Mouse (Mus musculus) skeletal muscle tissue, adult 2 months (tissue): ENCODE results near the gene Dync2li1.

Source experiments
- DNase-seq: peaks from one replicate; pipeline ENCODE4 v3.0.0-alpha.2; 2012; ENCODE audit warnings: low read depth, low spot score

The Dync2li1 gene

GRCm38 (mm10) chr17:84645119-84645518 lies 18.8 kb downstream of the Dync2li1 start:
- DNase-seq, result no peak

- DNase-seq, result no peak
Measured at GRCm38 (mm10) chr17:84645894-84646293, 19.6 kb downstream of the Dync2li1 start.

GRCm38 (mm10) chr17:84646477-84646876 lies 20.2 kb downstream of the Dync2li1 start:
- DNase-seq, result no peak

- DNase-seq, result no peak
Measured at GRCm38 (mm10) chr17:84647630-84648029, 21.3 kb downstream of the Dync2li1 start.

- DNase-seq, result no peak
Measured at GRCm38 (mm10) chr17:84650302-84651017, 24.2 kb downstream of the Dync2li1 start.

GRCm38 (mm10) chr17:84653544-84653943 lies 27.2 kb downstream of the Dync2li1 start:
- no peak for DNase-seq

GRCm38 (mm10) chr17:84656205-84656604 lies 29.9 kb downstream of the Dync2li1 start:
- DNase-seq, result no peak

GRCm38 (mm10) chr17:84656653-84657421 lies 30.5 kb downstream of the Dync2li1 start:
- DNase-seq, result no peak

- DNase-seq, result no peak
Measured at GRCm38 (mm10) chr17:84657422-84657732, 31.1 kb downstream of the Dync2li1 start.

- no peak for DNase-seq
Measured at GRCm38 (mm10) chr17:84657782-84658181, 31.5 kb downstream of the Dync2li1 start.

GRCm38 (mm10) chr17:84658195-84658594 lies 31.9 kb downstream of the Dync2li1 start:
- no peak for DNase-seq

- DNase-seq, result no peak
Measured at GRCm38 (mm10) chr17:84658951-84659350, 32.7 kb downstream of the Dync2li1 start.

- DNase-seq, result no peak
Measured at GRCm38 (mm10) chr17:84665053-84665452, 38.8 kb downstream of the Dync2li1 start.

GRCm38 (mm10) chr17:84665691-84666090 lies 39.4 kb downstream of the Dync2li1 start:
- no peak for DNase-seq

GRCm38 (mm10) chr17:84667848-84668247 lies 41.6 kb downstream of the Dync2li1 start:
- DNase-seq, result no peak

- DNase-seq, result no peak
Measured at GRCm38 (mm10) chr17:84672376-84673369, 46.4 kb downstream of the Dync2li1 start.

- no peak for DNase-seq
Measured at GRCm38 (mm10) chr17:84674048-84674447, 47.8 kb downstream of the Dync2li1 start.

- DNase-seq, result no peak
Measured at GRCm38 (mm10) chr17:84675204-84675603, 48.9 kb downstream of the Dync2li1 start.

GRCm38 (mm10) chr17:84675951-84676366 lies 49.7 kb downstream of the Dync2li1 start, which contains the start of gene Abcg8:
Gene Abcg8 (plus strand): TSS chr17:84676302.
- no peak for DNase-seq

GRCm38 (mm10) chr17:84677595-84677994 lies 51.3 kb downstream of the Dync2li1 start:
- no peak for DNase-seq

- DNase-seq, result no peak
Measured at GRCm38 (mm10) chr17:84681670-84682069, 55.4 kb downstream of the Dync2li1 start.
